ENCODE assay signal across 23 mouse cellular contexts in genomic region chr7:109014851-109015250, GRCm38 (mm10).
A peak's percentile ranks its signal among the peaks of the same experiment; 100 is the strongest.
DNase-seq lines count a peak whose midpoint lies in the region; ATAC-seq and TF ChIP-seq lines count a peak whose summit lies in the region.
"Had no signal": no experiment of that assay in that cellular context is flagged by ENCODE, and none has a peak within 500 bp of the region (broad histone marks: within the 10 kb centered on the region; RNA-seq: fewer than 3 reads in every experiment).

No protein-coding gene starts in this region.

- no peak for TF ChIP-seq CTCF in left cerebral cortex, adult 2 months (IDR thresholded peaks at IDR 0.05)
- TF ChIP-seq CTCF in cortical plate, adult 2 months (IDR thresholded peaks at IDR 0.05; ENCODE audit: extremely low read depth, insufficient read depth, low read length) = no peak

- intact Hi-C loops in left cerebral cortex, adult 2 months (cut with DNase I) = no loop called here
- intact Hi-C loops in left cerebral cortex, postnatal 36 days (cut with DNase I) = no loop called here

- H3K9ac ChIP-seq in neural tube, embryonic 13.5 days = no peak overlapping the region
- H3K9ac ChIP-seq: embryonic facial prominence, embryonic 13.5 days; embryonic facial prominence, embryonic 15.5 days; forebrain, embryonic 12.5 days had no signal

- WGBS in neural tube, embryonic 13.5 days = 78% methylated on average over 7 of the region's 7 CpGs

- no peaks in the 10 kb centered on the region for H3K36me3 ChIP-seq in neural tube, embryonic 13.5 days
- H3K36me3 ChIP-seq: embryonic facial prominence, embryonic 13.5 days; embryonic facial prominence, embryonic 15.5 days; forebrain, embryonic 10.5 days; forebrain, embryonic 12.5 days had no signal

- DNase-seq in frontal cortex, postnatal 36 days (ENCODE audit: low spot score in 2 of 2) = no peak
- no peak for DNase-seq in left cerebral cortex, adult 2 months (ENCODE audit: extremely low spot score in 1 of 2, low spot score in 2 of 2)
- DNase-seq in left cerebral cortex, postnatal 36 days (ENCODE audit: low spot score in 2 of 2) = no peak
- no peak for DNase-seq in neural tube, embryonic 10.5 days (ENCODE audit: extremely low spot score, low spot score)
- no peak for DNase-seq in lung, postnatal 4 days
- DNase-seq: adrenal gland, adult 8-10 months; adrenal gland, postnatal 14 days; cerebellum, adult 11-12 months; cerebellum, adult 2 months; cerebellum, adult 9-10 months; cerebellum, postnatal 10 days; cerebellum, postnatal 25 days; embryo, embryonic 11 days had no signal

- H3K4me1 ChIP-seq in neural tube, embryonic 13.5 days (replicated peaks) = peaks cover 79% of the 10 kb centered on the region
- H3K4me1 ChIP-seq in cortical plate, adult 2 months (ENCODE audit: control insufficient read depth, insufficient read depth, low read length) = peaks cover 11% of the 10 kb centered on the region

- no peak for TF ChIP-seq POLR2A in cortical plate, adult 2 months (IDR thresholded peaks at IDR 0.05; ENCODE audit: extremely low read depth, insufficient read depth, low read length)

- 0 out of 2 replicates have a peak overlapping the region, but pooled peaks have one; percentile 15 for H3K4me3 ChIP-seq in left cerebral cortex, adult 2 months
- no peak overlapping the region for H3K4me3 ChIP-seq in neural tube, embryonic 13.5 days
- 0 out of 2 replicates have a peak overlapping the region, but pooled peaks have one; percentile 3 for H3K4me3 ChIP-seq in cortical plate, adult 2 months (ENCODE audit: insufficient read depth, low read length)
- H3K4me3 ChIP-seq: embryonic facial prominence, embryonic 13.5 days; embryonic facial prominence, embryonic 15.5 days; erythroblast, embryonic 14.5 days; forebrain, embryonic 10.5 days; forebrain, embryonic 12.5 days had no signal

- H3K4me2 ChIP-seq in neural tube, embryonic 13.5 days = peak overlapping the region; percentile 1; the same call in 1 of the 2 replicates
- H3K4me2 ChIP-seq: embryonic facial prominence, embryonic 13.5 days; embryonic facial prominence, embryonic 15.5 days; forebrain, embryonic 12.5 days had no signal

- H3K27ac ChIP-seq in left cerebral cortex, adult 2 months = peak overlapping the region; percentile 71; the same call in 1 of the 2 replicates
- H3K27ac ChIP-seq in neural tube, embryonic 13.5 days (replicated peaks) = peak overlapping the region; percentile 69
- H3K27ac ChIP-seq in cortical plate, adult 2 months (ENCODE audit: insufficient read depth, low read length) = no peak overlapping the region
- H3K27ac ChIP-seq: embryonic facial prominence, embryonic 13.5 days; embryonic facial prominence, embryonic 15.5 days; forebrain, embryonic 10.5 days; forebrain, embryonic 12.5 days had no signal

- peak; percentile 24 for ATAC-seq in frontal cortex, adult (ENCODE audit: low TSS enrichment)
- ATAC-seq in neural tube, embryonic 13.5 days (ENCODE audit: low read depth) = no peak
- ATAC-seq: forebrain, embryonic 14.5 days; forebrain, embryonic 16.5 days had no signal

- peaks cover 5% of the 10 kb centered on the region for H3K27me3 ChIP-seq in neural tube, embryonic 13.5 days

- no peaks in the 10 kb centered on the region for H3K9me3 ChIP-seq in neural tube, embryonic 13.5 days
- H3K9me3 ChIP-seq: embryonic facial prominence, embryonic 13.5 days; embryonic facial prominence, embryonic 15.5 days; forebrain, embryonic 10.5 days; forebrain, embryonic 12.5 days had no signal
